Mouse (Mus musculus): Measurements from ENCODE around the gene Trio. TPM values are rescaled to one million over a fixed set of nuclear protein-coding genes. Genes with fewer than 3 reads are reported as not detected.

The Trio gene
- polyA plus RNA-seq, 1 experiment from 2014 or later: 38.4 TPM

- no peak overlapping the region for H3K4me3 ChIP-seq
- no peaks in the 10 kb centered on the region for H3K27me3 ChIP-seq (ENCODE audit: low read depth, poor library complexity, severe bottlenecking)
- DNase-seq (ENCODE audit: low spot score): no peak
- H3K36me3 ChIP-seq: peaks cover 99% of the 10 kb centered on the region
- peak overlapping the region; percentile 11; the same call in 1 of the 2 replicates for H3K27ac ChIP-seq
- H3K4me1 ChIP-seq: peaks cover 38% of the 10 kb centered on the region
- WGBS: 91% methylated on average over 3 of the region's 3 CpGs
- no peaks in the 10 kb centered on the region for H3K9me3 ChIP-seq (replicated peaks)
Measured at GRCm38 (mm10) chr15:27761416-27761815, 264.2 kb downstream of the Trio start.

- WGBS: 95% methylated on average over 1 of the region's 1 CpGs
- Histone ChIP-seq H3K9me3 (replicated peaks) (no peaks in the 10 kb centered on the region), H3K36me3 (peaks cover 99% of the 10 kb centered on the region), H3K4me1 (peaks cover 38% of the 10 kb centered on the region), H3K27me3 (ENCODE audit: low read depth, poor library complexity, severe bottlenecking) (no peaks in the 10 kb centered on the region), H3K4me3 (no peak overlapping the region), H3K27ac (peak overlapping the region; percentile 70; the same call in 1 of the 2 replicates)
- DNase-seq (ENCODE audit: low spot score): no peak
Measured at GRCm38 (mm10) chr15:27760655-27761054, 265.0 kb downstream of the Trio start.

- DNase-seq (ENCODE audit: low spot score): peak; percentile 50
- H3K4me3 ChIP-seq: no peak overlapping the region
- 77% methylated on average over 5 of the region's 5 CpGs for WGBS
- H3K9me3 ChIP-seq (replicated peaks): no peaks in the 10 kb centered on the region
- peak overlapping the region; percentile 66 for H3K27ac ChIP-seq
- peaks cover 99% of the 10 kb centered on the region for H3K36me3 ChIP-seq
- peaks cover 38% of the 10 kb centered on the region for H3K4me1 ChIP-seq
- H3K27me3 ChIP-seq (ENCODE audit: low read depth, poor library complexity, severe bottlenecking): no peaks in the 10 kb centered on the region
Measured at GRCm38 (mm10) chr15:27759890-27760289, 265.8 kb downstream of the Trio start.

- Histone ChIP-seq H3K27ac (peak overlapping the region; percentile 44; the same call in 1 of the 2 replicates), H3K9me3 (replicated peaks) (no peaks in the 10 kb centered on the region), H3K27me3 (ENCODE audit: low read depth, poor library complexity, severe bottlenecking) (no peaks in the 10 kb centered on the region), H3K4me1 (peaks cover 44% of the 10 kb centered on the region), H3K4me3 (no peak overlapping the region), H3K36me3 (peaks cover 99% of the 10 kb centered on the region)
- WGBS: 45% methylated on average over 6 of the region's 6 CpGs
- peak; percentile 60 for DNase-seq (ENCODE audit: low spot score)
Measured at GRCm38 (mm10) chr15:27758680-27759079, 267.0 kb downstream of the Trio start.

- H3K27ac ChIP-seq: no peak overlapping the region
- WGBS: 95% methylated on average over 11 of the region's 11 CpGs
- no peaks in the 10 kb centered on the region for H3K27me3 ChIP-seq (ENCODE audit: low read depth, poor library complexity, severe bottlenecking)
- peaks cover 40% of the 10 kb centered on the region for H3K4me1 ChIP-seq
- peaks cover 100% of the 10 kb centered on the region for H3K36me3 ChIP-seq
- no peak overlapping the region for H3K4me3 ChIP-seq
- no peaks in the 10 kb centered on the region for H3K9me3 ChIP-seq (replicated peaks)
- no peak for DNase-seq (ENCODE audit: low spot score)
Measured at GRCm38 (mm10) chr15:27756426-27756825, 269.2 kb downstream of the Trio start.

- Histone ChIP-seq H3K27me3 (ENCODE audit: low read depth, poor library complexity, severe bottlenecking) (no peaks in the 10 kb centered on the region), H3K4me3 (no peak overlapping the region), H3K9me3 (replicated peaks) (no peaks in the 10 kb centered on the region), H3K27ac (no peak overlapping the region), H3K36me3 (peaks cover 100% of the 10 kb centered on the region), H3K4me1 (peaks cover 22% of the 10 kb centered on the region)
- WGBS: 79% methylated on average over 7 of the region's 7 CpGs
- no peak for DNase-seq (ENCODE audit: low spot score)
Measured at GRCm38 (mm10) chr15:27754571-27755260, 270.9 kb downstream of the Trio start.

GRCm38 (mm10) chr15:27753923-27754322, 271.7 kb downstream of the Trio start:
- H3K27ac ChIP-seq: no peak overlapping the region
- peaks cover 14% of the 10 kb centered on the region for H3K4me1 ChIP-seq
- H3K4me3 ChIP-seq: no peak overlapping the region
- H3K36me3 ChIP-seq: peaks cover 100% of the 10 kb centered on the region
- H3K27me3 ChIP-seq (ENCODE audit: low read depth, poor library complexity, severe bottlenecking): no peaks in the 10 kb centered on the region
- H3K9me3 ChIP-seq (replicated peaks): no peaks in the 10 kb centered on the region
- WGBS: 76% methylated on average over 5 of the region's 5 CpGs
- no peak for DNase-seq (ENCODE audit: low spot score)

GRCm38 (mm10) chr15:27752677-27753342, 272.8 kb downstream of the Trio start:
- H3K36me3 ChIP-seq: peaks cover 100% of the 10 kb centered on the region
- peak overlapping the region; percentile 4; the same call in 1 of the 2 replicates for H3K27ac ChIP-seq
- whole genome bisulfite sequencing: 89% methylated on average over 7 of the region's 7 CpGs

GRCm38 (mm10) chr15:27751612-27752405, 273.8 kb downstream of the Trio start:
- Histone ChIP-seq H3K27me3 (ENCODE audit: low read depth, poor library complexity, severe bottlenecking) (no peaks in the 10 kb centered on the region), H3K4me3 (no peak overlapping the region), H3K9me3 (replicated peaks) (no peaks in the 10 kb centered on the region), H3K27ac (no peak overlapping the region), H3K36me3 (peaks cover 100% of the 10 kb centered on the region), H3K4me1 (peaks cover 7% of the 10 kb centered on the region; the same call in 1 of the 2 replicates)
- WGBS: 87% methylated on average over 12 of the region's 12 CpGs
- peak; percentile 52 for DNase-seq (ENCODE audit: low spot score)

More at GRCm38 (mm10) chr15:27752677-27753342, 272.8 kb downstream of the Trio start:
- H3K9me3 ChIP-seq (replicated peaks): no peaks in the 10 kb centered on the region
- H3K27me3 ChIP-seq (ENCODE audit: low read depth, poor library complexity, severe bottlenecking): no peaks in the 10 kb centered on the region
- H3K4me1 ChIP-seq: peaks cover 7% of the 10 kb centered on the region; the same call in 1 of the 2 replicates
- H3K4me3 ChIP-seq: no peak overlapping the region
- no peak for DNase-seq (ENCODE audit: low spot score)

- Histone ChIP-seq H3K27ac (no peak overlapping the region), H3K36me3 (peaks cover 100% of the 10 kb centered on the region), H3K4me1 (peaks cover 10% of the 10 kb centered on the region; the same call in 1 of the 2 replicates), H3K4me3 (no peak overlapping the region), H3K27me3 (ENCODE audit: low read depth, poor library complexity, severe bottlenecking) (no peaks in the 10 kb centered on the region), H3K9me3 (replicated peaks) (no peaks in the 10 kb centered on the region)
- whole genome bisulfite sequencing: 87% methylated on average over 8 of the region's 8 CpGs
- DNase-seq (ENCODE audit: low spot score): no peak
Measured at GRCm38 (mm10) chr15:27748739-27749138, 276.9 kb downstream of the Trio start.

- Histone ChIP-seq H3K4me3 (no peak overlapping the region), H3K9me3 (replicated peaks) (no peaks in the 10 kb centered on the region), H3K4me1 (peaks cover 8% of the 10 kb centered on the region; the same call in 1 of the 2 replicates), H3K36me3 (peaks cover 100% of the 10 kb centered on the region), H3K27ac (no peak overlapping the region), H3K27me3 (ENCODE audit: low read depth, poor library complexity, severe bottlenecking) (no peaks in the 10 kb centered on the region)
- no peak for DNase-seq (ENCODE audit: low spot score)
- 93% methylated on average over 18 of the region's 18 CpGs for WGBS
Measured at GRCm38 (mm10) chr15:27747512-27747911, 278.1 kb downstream of the Trio start.

GRCm38 (mm10) chr15:27744995-27745394, 280.7 kb downstream of the Trio start:
- Histone ChIP-seq H3K4me1 (peaks cover 8% of the 10 kb centered on the region; the same call in 1 of the 2 replicates), H3K9me3 (replicated peaks) (no peaks in the 10 kb centered on the region), H3K4me3 (no peak overlapping the region), H3K36me3 (peaks cover 95% of the 10 kb centered on the region), H3K27me3 (ENCODE audit: low read depth, poor library complexity, severe bottlenecking) (no peaks in the 10 kb centered on the region), H3K27ac (no peak overlapping the region)
- 92% methylated on average over 5 of the region's 5 CpGs for WGBS
- DNase-seq (ENCODE audit: low spot score): no peak

Measured in limb, embryonic 10.5 days (tissue).